Mouse (Mus musculus) CD4-positive naive resting alpha-beta T cell, adult 76 days (primary cell): ENCODE data around the gene Itga5. TPM values are rescaled to one million over a fixed set of nuclear protein-coding genes. Genes with fewer than 3 reads are reported as not detected.

ENCODE experiments used
- total RNA-seq: library from RNA; stranded (reverse); gene quantifications from one replicate; pipeline ENCODE4 v1.2.4, GENCODE M21; 2023

The Itga5 gene
- 2.1 TPM for total RNA-seq

DNA sequence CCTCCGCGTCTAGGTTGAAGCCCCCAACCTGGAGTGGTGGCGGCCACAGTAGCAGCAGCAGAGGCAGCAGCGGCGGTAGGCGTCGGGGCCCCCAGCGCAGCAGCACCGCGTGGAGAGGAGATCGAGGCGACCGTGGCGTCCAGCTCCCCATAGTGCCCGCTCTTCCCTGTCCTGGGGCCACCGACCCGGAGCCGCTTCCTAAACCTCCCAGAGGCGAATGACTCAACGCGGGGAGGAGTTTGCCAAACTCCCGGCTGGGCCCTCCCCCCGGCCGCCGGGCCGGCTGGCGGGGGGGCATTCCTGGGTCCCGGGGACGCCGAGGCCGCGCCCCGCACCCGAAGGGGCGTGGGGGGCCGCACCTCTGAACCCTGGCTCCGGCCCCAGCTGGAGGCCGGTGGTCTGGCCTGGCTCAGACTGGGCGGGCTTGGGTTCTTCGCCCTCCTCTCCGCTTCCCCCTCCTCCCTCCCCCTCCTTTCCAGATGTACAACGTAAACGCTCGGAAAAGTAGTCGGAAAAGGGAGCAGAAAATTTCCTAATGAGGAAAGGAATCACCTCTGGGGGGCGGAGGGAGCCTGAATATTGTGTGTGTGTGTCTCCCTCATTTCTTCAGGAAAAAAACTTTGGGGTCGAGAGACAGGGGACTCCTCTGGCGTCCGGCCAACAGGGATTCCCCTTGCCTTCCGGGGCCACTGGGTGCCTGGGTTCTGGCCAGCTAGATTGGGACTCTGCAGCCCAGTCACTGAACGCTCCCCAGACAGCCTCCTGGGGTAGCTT lies at the start of gene Itga5:
Gene Itga5 (minus strand): TSS at position 388 of the 774 bp plus-strand sequence.

DNA sequence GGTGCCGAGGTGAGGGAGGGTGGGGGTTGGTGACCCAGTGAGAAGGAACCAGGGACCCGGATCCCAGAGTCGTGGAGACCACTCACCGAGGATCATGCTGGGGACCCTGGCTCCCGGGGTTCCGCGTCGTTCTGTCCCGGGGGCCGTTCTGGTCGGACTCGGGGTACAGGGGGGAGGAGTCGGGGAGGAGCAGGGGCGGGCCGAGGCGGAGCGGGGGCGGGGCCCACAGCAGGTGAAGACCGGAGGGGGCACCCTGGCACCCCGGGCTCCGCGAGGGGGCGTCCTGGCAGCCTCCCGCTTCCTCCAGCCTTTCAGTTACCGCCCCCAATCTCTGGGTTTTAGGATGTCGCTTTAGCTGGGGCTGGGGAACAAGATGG lies 26.6 kb downstream of the Itga5 start, which contains the start of gene Zfp385a:
Gene Zfp385a (minus strand): TSS at position 133 of the 377 bp plus-strand sequence.

DNA sequence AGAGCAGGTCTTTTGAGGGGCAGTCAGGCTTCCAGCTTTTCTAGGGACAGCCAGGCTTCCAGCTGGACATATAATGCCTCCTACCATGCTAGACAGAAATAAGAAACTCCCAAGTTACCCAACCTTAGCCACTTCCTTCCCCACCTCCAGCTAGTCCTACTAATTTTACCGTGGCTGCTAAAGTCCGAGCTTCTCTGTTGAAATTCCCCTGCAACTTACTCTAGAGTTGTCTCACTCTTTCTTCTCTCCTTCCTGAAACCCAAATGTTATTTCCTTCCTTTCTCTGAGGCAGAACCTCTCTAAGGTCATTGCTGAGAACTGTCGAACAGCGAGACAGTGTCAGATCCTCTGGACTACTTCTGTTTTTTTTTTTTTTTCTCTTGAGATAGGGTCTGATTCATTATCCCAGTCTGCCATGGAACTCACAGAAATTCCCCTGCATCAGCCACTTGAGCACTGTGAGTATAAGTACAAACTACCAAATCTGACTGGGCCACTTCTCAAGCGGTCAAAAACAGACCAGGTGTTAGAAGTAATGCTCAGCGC lies 56.1 kb downstream of the Itga5 start, which contains the start of gene Gpr84:
Gene Gpr84 (minus strand): TSS at position 248 of the 546 bp plus-strand sequence.

Other genes starting within 250 kb of the Itga5 start
- 6.0 TPM for gene Smug1, start 199.7 kb downstream of the Itga5 start, total RNA-seq
- 24.0 TPM for gene Cbx5, start 126.9 kb downstream of the Itga5 start, total RNA-seq
- gene Hnrnpa1, start 126.3 kb downstream of the Itga5 start, total RNA-seq = 659 TPM
- 1.4 TPM for gene Nfe2, start 108.4 kb downstream of the Itga5 start, total RNA-seq
- 73.4 TPM for gene Copz1, start 94.0 kb downstream of the Itga5 start, total RNA-seq
- gene Gpr84, start 56.2 kb downstream of the Itga5 start, total RNA-seq = not detected
- 2.4 TPM for gene Zfp385a, start 26.7 kb downstream of the Itga5 start, total RNA-seq
- gene Gtsf1, start 63.7 kb upstream of the Itga5 start, total RNA-seq = not detected
- not detected for gene Gtsf2, start 81.7 kb upstream of the Itga5 start, total RNA-seq
- 147 TPM for gene Nckap1l, start 87.0 kb upstream of the Itga5 start, total RNA-seq
- 39.7 TPM for gene Pde1b, start 136.3 kb upstream of the Itga5 start, total RNA-seq
- gene Ppp1r1a, start 171.2 kb upstream of the Itga5 start, total RNA-seq = not detected
- not detected for gene Glycam1, start 198.3 kb upstream of the Itga5 start, total RNA-seq